Mouse (Mus musculus) macrophage (primary cell): ENCODE measurements around the gene Fancl. TPM values are rescaled to one million over a fixed set of nuclear protein-coding genes. Genes with fewer than 3 reads are reported as not detected.

ENCODE experiments used
- polyA plus RNA-seq: library from polyadenylated mRNA; stranded (reverse); fragments of 250-400 nt; gene quantifications from 3 replicates; pipeline ENCODE4 v1.2.4, GENCODE M21; 2018; ENCODE audit warnings: inconsistent platforms

Fancl gene
- polyA plus RNA-seq, 1 experiment from 2014 or later, result 3.9 TPM

Other genes starting within 250 kb of the Fancl start
- not detected in 3 replicates for gene 5730522E02Rik, start 175.4 kb upstream of the Fancl start, polyA plus RNA-seq
- gene Gm6899, start 207.1 kb downstream of the Fancl start, polyA plus RNA-seq, result not detected in 3 replicates
- 27.1 to 39.5 TPM (median 36.6 TPM) in 3 replicates for gene Vrk2, start 207.9 kb downstream of the Fancl start, polyA plus RNA-seq